Mouse (Mus musculus): Measurements from ENCODE around the gene Adamts3. TPM values are rescaled to one million over a fixed set of nuclear protein-coding genes. Genes with fewer than 3 reads are reported as not detected.
A peak's percentile ranks its signal among the peaks of the same experiment; 100 is the strongest.

The Adamts3 gene
- polyA plus RNA-seq, 1 experiment from 2014 or later = 3.9 TPM

- Histone ChIP-seq H3K27me3 (replicated peaks; ENCODE audit: control insufficient read depth, insufficient read depth, low read length) (no peaks in the 10 kb centered on the region), H3K4me2 (ENCODE audit: low read length) (no peak overlapping the region), H3K4me1 (ENCODE audit: control insufficient read depth, insufficient read depth, low read depth, low read length) (peaks cover 2% of the 10 kb centered on the region; the same call in 1 of the 2 replicates), H3K36me3 (ENCODE audit: control insufficient read depth, insufficient read depth, low read length) (no peaks in the 10 kb centered on the region), H3K4me3 (ENCODE audit: low read length) (no peak overlapping the region), H3K27ac (ENCODE audit: low read depth, low read length) (no peak overlapping the region), H3K9me3 (ENCODE audit: control insufficient read depth, low read length) (0 out of 2 replicates have a peak, but pooled peaks cover 2% of the 10 kb centered on the region), H3K9ac (ENCODE audit: low read depth, low read length) (no peak overlapping the region)
- ATAC-seq = no peak
- 70% methylated on average over 4 of the region's 4 CpGs for WGBS
Observed at GRCm38 (mm10) chr5:89884991-89885390, 1.9 kb upstream of the Adamts3 start.

GRCm38 (mm10) chr5:89883908-89884204 is 722 bp upstream of the Adamts3 start:
- H3K27ac ChIP-seq (ENCODE audit: low read depth, low read length) = no peak overlapping the region
- H3K4me2 ChIP-seq (ENCODE audit: low read length) = peak overlapping the region; percentile 99
- peaks cover 2% of the 10 kb centered on the region; the same call in 1 of the 2 replicates for H3K4me1 ChIP-seq (ENCODE audit: control insufficient read depth, insufficient read depth, low read depth, low read length)
- no peak for ATAC-seq
- 0 out of 2 replicates have a peak, but pooled peaks cover 2% of the 10 kb centered on the region for H3K9me3 ChIP-seq (ENCODE audit: control insufficient read depth, low read length)
- H3K9ac ChIP-seq (ENCODE audit: low read depth, low read length) = peak overlapping the region; percentile 84
- no peaks in the 10 kb centered on the region for H3K36me3 ChIP-seq (ENCODE audit: control insufficient read depth, insufficient read depth, low read length)
- H3K4me3 ChIP-seq (ENCODE audit: low read length) = peak overlapping the region; percentile 76
- no peaks in the 10 kb centered on the region for H3K27me3 ChIP-seq (replicated peaks; ENCODE audit: control insufficient read depth, insufficient read depth, low read length)
- 9% methylated on average over 8 of the region's 8 CpGs for whole genome bisulfite sequencing

DNA sequence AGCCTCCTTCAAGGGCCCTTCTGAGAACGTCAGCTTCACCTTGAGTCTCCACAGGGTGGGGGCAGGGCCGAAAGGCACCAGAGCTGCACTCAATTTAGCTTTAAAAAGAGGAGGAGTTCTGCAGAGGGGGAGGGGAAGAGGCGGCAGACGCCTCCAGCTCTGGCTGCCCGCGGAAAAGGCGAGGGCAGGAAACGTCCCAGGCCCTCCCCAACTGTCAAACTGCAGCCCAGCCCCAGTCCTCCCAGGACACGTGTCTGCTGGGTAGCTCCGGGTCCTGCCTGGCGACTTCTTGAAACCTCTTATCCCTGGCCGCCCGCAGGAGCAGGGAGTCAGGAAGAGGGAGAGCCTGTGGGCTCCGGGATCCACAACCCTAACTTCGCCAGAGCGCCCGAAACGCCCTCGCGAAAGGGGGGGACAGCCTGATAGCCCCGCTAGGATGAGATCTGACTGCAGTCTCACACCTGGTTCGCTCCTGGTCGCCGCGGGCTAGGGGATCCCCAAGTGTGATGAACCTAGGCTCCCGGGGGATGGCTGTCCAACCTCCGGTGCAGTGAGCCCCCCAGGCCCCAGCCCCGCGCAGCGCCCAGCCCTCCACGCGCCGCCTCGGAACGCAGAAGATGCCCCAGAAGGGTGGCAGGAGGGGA is 921 bp downstream of the Adamts3 start:
- H3K4me3 ChIP-seq (ENCODE audit: low read length) = peak overlapping the region; percentile 76
- no peaks in the 10 kb centered on the region for H3K27me3 ChIP-seq (replicated peaks; ENCODE audit: control insufficient read depth, insufficient read depth, low read length)
- H3K36me3 ChIP-seq (ENCODE audit: control insufficient read depth, insufficient read depth, low read length) = no peaks in the 10 kb centered on the region
- peak; percentile 75 for ATAC-seq
- H3K9me3 ChIP-seq (ENCODE audit: control insufficient read depth, low read length) = 0 out of 2 replicates have a peak, but pooled peaks cover 2% of the 10 kb centered on the region
- no peak overlapping the region for H3K27ac ChIP-seq (ENCODE audit: low read depth, low read length)
- peaks cover 2% of the 10 kb centered on the region; the same call in 1 of the 2 replicates for H3K4me1 ChIP-seq (ENCODE audit: control insufficient read depth, insufficient read depth, low read depth, low read length)
- peak overlapping the region; percentile 99 for H3K4me2 ChIP-seq (ENCODE audit: low read length)
- WGBS = 0% methylated on average over 35 of the region's 35 CpGs
- H3K9ac ChIP-seq (ENCODE audit: low read depth, low read length) = peak overlapping the region; percentile 84

GRCm38 (mm10) chr5:89881425-89881824 is 1.7 kb downstream of the Adamts3 start:
- Histone ChIP-seq H3K4me1 (ENCODE audit: control insufficient read depth, insufficient read depth, low read depth, low read length) (peaks cover 2% of the 10 kb centered on the region; the same call in 1 of the 2 replicates), H3K4me2 (ENCODE audit: low read length) (peak overlapping the region; percentile 99), H3K9me3 (ENCODE audit: control insufficient read depth, low read length) (0 out of 2 replicates have a peak, but pooled peaks cover 2% of the 10 kb centered on the region), H3K4me3 (ENCODE audit: low read length) (peak overlapping the region; percentile 76; the same call in 1 of the 2 replicates), H3K27ac (ENCODE audit: low read depth, low read length) (no peak overlapping the region), H3K9ac (ENCODE audit: low read depth, low read length) (no peak overlapping the region), H3K27me3 (replicated peaks; ENCODE audit: control insufficient read depth, insufficient read depth, low read length) (no peaks in the 10 kb centered on the region), H3K36me3 (ENCODE audit: control insufficient read depth, insufficient read depth, low read length) (no peaks in the 10 kb centered on the region)
- no peak for ATAC-seq
- 56% methylated on average over 4 of the region's 4 CpGs for WGBS

GRCm38 (mm10) chr5:89878866-89879392 is 4.2 kb downstream of the Adamts3 start:
- Histone ChIP-seq H3K27me3 (replicated peaks; ENCODE audit: control insufficient read depth, insufficient read depth, low read length) (no peaks in the 10 kb centered on the region), H3K9ac (ENCODE audit: low read depth, low read length) (no peak overlapping the region), H3K4me2 (ENCODE audit: low read length) (no peak overlapping the region), H3K27ac (ENCODE audit: low read depth, low read length) (no peak overlapping the region), H3K4me1 (ENCODE audit: control insufficient read depth, insufficient read depth, low read depth, low read length) (peaks cover 2% of the 10 kb centered on the region; the same call in 1 of the 2 replicates), H3K36me3 (ENCODE audit: control insufficient read depth, insufficient read depth, low read length) (no peaks in the 10 kb centered on the region), H3K4me3 (ENCODE audit: low read length) (no peak overlapping the region), H3K9me3 (ENCODE audit: control insufficient read depth, low read length) (0 out of 2 replicates have a peak, but pooled peaks cover 2% of the 10 kb centered on the region)
- 78% methylated on average over 11 of the region's 11 CpGs for WGBS
- no peak for ATAC-seq

DNA sequence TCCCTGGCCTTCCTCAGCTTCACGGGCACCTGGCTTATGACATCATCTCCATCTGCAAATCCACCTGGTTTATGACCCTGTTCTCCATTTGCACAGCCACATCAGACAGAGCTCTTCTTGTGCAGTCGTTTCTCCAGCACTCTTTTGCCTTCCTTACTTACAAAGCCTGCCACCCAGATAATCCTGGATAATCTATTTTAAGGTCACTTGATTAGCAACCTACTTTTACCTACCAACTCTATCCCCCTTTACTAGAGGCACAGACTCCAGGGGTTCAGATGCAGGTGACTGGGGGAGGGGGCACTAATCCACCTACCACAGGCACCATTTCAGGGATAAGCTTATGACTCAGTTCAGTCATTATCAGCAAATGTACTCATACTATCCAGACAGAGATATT is 10.5 kb downstream of the Adamts3 start:
- H3K9ac ChIP-seq (ENCODE audit: low read depth, low read length) = no peak overlapping the region
- no peaks in the 10 kb centered on the region for H3K36me3 ChIP-seq (ENCODE audit: control insufficient read depth, insufficient read depth, low read length)
- no peak overlapping the region for H3K4me3 ChIP-seq (ENCODE audit: low read length)
- no peak overlapping the region for H3K4me2 ChIP-seq (ENCODE audit: low read length)
- H3K4me1 ChIP-seq (ENCODE audit: control insufficient read depth, insufficient read depth, low read depth, low read length) = no peaks in the 10 kb centered on the region
- 53% methylated on average over 2 of the region's 2 CpGs for WGBS
- no peaks in the 10 kb centered on the region for H3K9me3 ChIP-seq (ENCODE audit: control insufficient read depth, low read length)
- H3K27me3 ChIP-seq (replicated peaks; ENCODE audit: control insufficient read depth, insufficient read depth, low read length) = no peaks in the 10 kb centered on the region
- ATAC-seq = no peak
- H3K27ac ChIP-seq (ENCODE audit: low read depth, low read length) = no peak overlapping the region

DNA sequence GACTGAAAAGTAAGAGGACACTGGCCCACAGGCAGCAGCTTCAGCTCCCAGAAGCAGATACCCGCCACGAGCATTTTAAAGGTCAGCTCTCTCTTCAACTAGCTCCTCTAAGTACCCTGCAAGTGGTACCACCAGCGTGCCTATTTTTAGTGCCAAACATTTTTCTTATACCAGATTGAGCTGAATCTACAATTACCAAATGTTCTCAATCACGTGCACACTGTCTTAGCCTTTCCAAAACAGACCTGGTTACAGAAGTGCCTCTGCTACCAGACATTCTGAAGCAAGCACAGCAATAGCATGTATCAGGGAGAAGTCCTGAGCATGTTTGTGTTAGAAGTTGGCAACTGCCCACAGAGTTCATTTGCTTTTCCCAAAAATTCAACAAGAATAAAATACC is 23.5 kb downstream of the Adamts3 start:
- Histone ChIP-seq H3K27me3 (replicated peaks; ENCODE audit: control insufficient read depth, insufficient read depth, low read length) (no peaks in the 10 kb centered on the region), H3K4me2 (ENCODE audit: low read length) (no peak overlapping the region), H3K9ac (ENCODE audit: low read depth, low read length) (no peak overlapping the region), H3K36me3 (ENCODE audit: control insufficient read depth, insufficient read depth, low read length) (no peaks in the 10 kb centered on the region), H3K4me3 (ENCODE audit: low read length) (no peak overlapping the region), H3K4me1 (ENCODE audit: control insufficient read depth, insufficient read depth, low read depth, low read length) (no peaks in the 10 kb centered on the region), H3K27ac (ENCODE audit: low read depth, low read length) (no peak overlapping the region), H3K9me3 (ENCODE audit: control insufficient read depth, low read length) (no peaks in the 10 kb centered on the region)
- 88% methylated on average over 4 of the region's 4 CpGs for WGBS
- ATAC-seq = no peak

- H3K4me3 ChIP-seq (ENCODE audit: low read length) = no peak overlapping the region
- no peaks in the 10 kb centered on the region for H3K27me3 ChIP-seq (replicated peaks; ENCODE audit: control insufficient read depth, insufficient read depth, low read length)
- no peak overlapping the region for H3K4me2 ChIP-seq (ENCODE audit: low read length)
- no peaks in the 10 kb centered on the region for H3K36me3 ChIP-seq (ENCODE audit: control insufficient read depth, insufficient read depth, low read length)
- 92% methylated on average over 1 of the region's 1 CpGs for WGBS
- H3K9ac ChIP-seq (ENCODE audit: low read depth, low read length) = no peak overlapping the region
- H3K4me1 ChIP-seq (ENCODE audit: control insufficient read depth, insufficient read depth, low read depth, low read length) = no peaks in the 10 kb centered on the region
- no peak for ATAC-seq
- H3K27ac ChIP-seq (ENCODE audit: low read depth, low read length) = no peak overlapping the region
- no peaks in the 10 kb centered on the region for H3K9me3 ChIP-seq (ENCODE audit: control insufficient read depth, low read length)
Observed at GRCm38 (mm10) chr5:89858837-89859236, 24.3 kb downstream of the Adamts3 start.

GRCm38 (mm10) chr5:89846551-89846950 is 36.6 kb downstream of the Adamts3 start:
- WGBS = 33% methylated on average over 1 of the region's 1 CpGs
- no peak overlapping the region for H3K4me2 ChIP-seq (ENCODE audit: low read length)
- no peak overlapping the region for H3K4me3 ChIP-seq (ENCODE audit: low read length)
- no peaks in the 10 kb centered on the region; the same call in 1 of the 2 replicates for H3K4me1 ChIP-seq (ENCODE audit: control insufficient read depth, insufficient read depth, low read depth, low read length)
- no peaks in the 10 kb centered on the region for H3K9me3 ChIP-seq (ENCODE audit: control insufficient read depth, low read length)
- no peak overlapping the region for H3K9ac ChIP-seq (ENCODE audit: low read depth, low read length)
- peak; percentile 84 for ATAC-seq
- no peak overlapping the region for H3K27ac ChIP-seq (ENCODE audit: low read depth, low read length)
- no peaks in the 10 kb centered on the region for H3K27me3 ChIP-seq (replicated peaks; ENCODE audit: control insufficient read depth, insufficient read depth, low read length)
- no peaks in the 10 kb centered on the region for H3K36me3 ChIP-seq (ENCODE audit: control insufficient read depth, insufficient read depth, low read length)
